ENCODE assay signal across 26 mouse cellular contexts in the genomic region with DNA sequence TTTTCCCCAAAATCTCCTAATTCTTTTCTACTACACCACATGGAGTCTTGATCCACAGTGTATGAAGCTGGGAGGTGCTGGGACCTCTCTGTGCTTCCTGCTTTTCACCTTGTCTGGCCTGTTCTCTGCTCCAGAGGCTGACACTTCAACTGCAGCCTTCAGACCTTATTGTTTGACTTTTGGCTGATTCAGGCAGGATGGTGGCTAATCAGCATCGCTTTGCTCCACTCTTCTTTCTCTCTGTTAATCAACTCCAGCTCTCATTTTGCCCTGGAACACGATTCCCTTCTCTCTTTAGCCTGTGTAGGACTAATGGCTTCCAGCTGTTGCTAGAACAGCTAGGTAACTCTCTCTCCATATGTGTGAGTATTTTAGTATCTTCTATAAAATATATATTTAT. TPM values are rescaled to one million over a fixed set of nuclear protein-coding genes. Genes with fewer than 3 reads are reported as not detected.
DNase-seq lines count a peak whose midpoint lies in the region; ATAC-seq and TF ChIP-seq lines count a peak whose summit lies in the region.
"Had no signal": no experiment of that assay in that cellular context is flagged by ENCODE, and none has a peak within 500 bp of the region (broad histone marks: within the 10 kb centered on the region; RNA-seq: fewer than 3 reads in every experiment).

No protein-coding gene starts in this region.

- no peak overlapping the region for H3K9ac ChIP-seq in lung, embryonic 14.5 days
- H3K9ac ChIP-seq in embryonic facial prominence, embryonic 13.5 days, result no peak overlapping the region
- H3K9ac ChIP-seq in limb, embryonic 11.5 days (ENCODE audit: low read length), result no peak overlapping the region
- no peak overlapping the region for H3K9ac ChIP-seq in heart, adult 2 months (ENCODE audit: low read depth, low read length)
- no peak overlapping the region for H3K9ac ChIP-seq in liver, embryonic 11.5 days (ENCODE audit: low read depth, low read length)
- H3K9ac ChIP-seq: forebrain, embryonic 12.5 days; kidney, embryonic 15.5 days had no signal

- no peak for TF ChIP-seq POLR2A in heart, adult 2 months (IDR thresholded peaks at IDR 0.05; ENCODE audit: insufficient read depth, low read depth, low read length)

- no peak overlapping the region for H3K4me2 ChIP-seq in lung, embryonic 14.5 days
- no peak overlapping the region for H3K4me2 ChIP-seq in embryonic facial prominence, embryonic 13.5 days
- H3K4me2 ChIP-seq in limb, embryonic 11.5 days (ENCODE audit: low read depth, severe bottlenecking), result no peak overlapping the region
- no peak overlapping the region for H3K4me2 ChIP-seq in liver, embryonic 11.5 days
- H3K4me2 ChIP-seq: forebrain, embryonic 12.5 days; heart, embryonic 11.5 days; kidney, embryonic 15.5 days; midbrain, embryonic 11.5 days had no signal

- DNase-seq in lung, embryonic 14.5 days, result no peak
- no peak for DNase-seq in lung, postnatal 25 days (ENCODE audit: low spot score)
- DNase-seq in limb, embryonic 11.5 days (ENCODE audit: low spot score), result peak; percentile 63
- no peak for DNase-seq in heart, adult 2 months
- DNase-seq in layer of hippocampus, postnatal 14 days (ENCODE audit: low spot score in 2 of 2), result no peak
- DNase-seq in liver, embryonic 11.5 days (ENCODE audit: low spot score), result no peak
- no peak for DNase-seq in gastrocnemius, postnatal 36 days
- DNase-seq: adrenal gland, postnatal 14 days; cerebellum, adult 8-10 months; kidney, postnatal 36 days; liver; thymus, adult 2 months; thymus, postnatal 4 days had no signal

- no peak for ATAC-seq in lung, embryonic 14.5 days (ENCODE audit: insufficient read depth)
- ATAC-seq in embryonic facial prominence, embryonic 13.5 days (ENCODE audit: insufficient number of reproducible peaks, insufficient read depth, low FRiP score, low TSS enrichment, low read depth), result peak; percentile 66; the same call in 1 of the 2 replicates
- ATAC-seq in limb, embryonic 11.5 days (ENCODE audit: insufficient number of reproducible peaks, low FRiP score, low TSS enrichment, low read depth), result peak; percentile 79; the same call in 1 of the 2 replicates
- no peak for ATAC-seq in liver, embryonic 11.5 days (replicated peaks; ENCODE audit: low FRiP score)
- ATAC-seq: hindbrain, postnatal 0 days; intestine, postnatal 0 days; lung, postnatal 0 days had no signal

- 19% methylated on average over 2 of the region's 2 CpGs for WGBS in lung, embryonic 14.5 days
- 31% methylated on average over 2 of the region's 2 CpGs for WGBS in embryonic facial prominence, embryonic 13.5 days
- 12% methylated on average over 2 of the region's 2 CpGs for WGBS in limb, embryonic 11.5 days
- WGBS in heart, adult 2 months, result 52% methylated on average over 2 of the region's 2 CpGs
- WGBS in liver, embryonic 11.5 days, result 57% methylated on average over 2 of the region's 2 CpGs

- no peak for TF ChIP-seq CTCF in lung, embryonic 14.5 days (IDR thresholded peaks at IDR 0.05; ENCODE audit: low read depth)
- no peak for TF ChIP-seq CTCF in heart, adult 2 months (IDR thresholded peaks at IDR 0.05)

- no peak for TF ChIP-seq EP300 in heart, adult 2 months (IDR thresholded peaks at IDR 0.05; ENCODE audit: insufficient read depth, low read depth, low read length)

- no peak overlapping the region for H3K4me3 ChIP-seq in lung, embryonic 14.5 days (ENCODE audit: low read depth, low read length)
- H3K4me3 ChIP-seq in embryonic facial prominence, embryonic 13.5 days, result no peak overlapping the region
- no peak overlapping the region for H3K4me3 ChIP-seq in limb, embryonic 11.5 days (ENCODE audit: low read depth, low read length)
- H3K4me3 ChIP-seq in heart, adult 2 months, result no peak overlapping the region
- no peak overlapping the region for H3K4me3 ChIP-seq in liver, embryonic 11.5 days (ENCODE audit: low read depth, low read length)
- H3K4me3 ChIP-seq: erythroblast, embryonic 14.5 days; forebrain, embryonic 12.5 days; kidney, embryonic 15.5 days had no signal

- no peaks in the 10 kb centered on the region; the same call in 1 of the 2 replicates for H3K4me1 ChIP-seq in lung, embryonic 14.5 days (ENCODE audit: insufficient read depth)
- H3K4me1 ChIP-seq in embryonic facial prominence, embryonic 13.5 days, result peaks cover 22% of the 10 kb centered on the region
- peaks cover 5% of the 10 kb centered on the region; the same call in 1 of the 2 replicates for H3K4me1 ChIP-seq in limb, embryonic 11.5 days (ENCODE audit: control insufficient read depth, insufficient read depth, low read length)
- no peaks in the 10 kb centered on the region for H3K4me1 ChIP-seq in heart, adult 2 months (ENCODE audit: control insufficient read depth, insufficient read depth, low read length)
- H3K4me1 ChIP-seq in liver, embryonic 11.5 days (replicated peaks; ENCODE audit: control insufficient read depth, insufficient read depth, low read length), result no peaks in the 10 kb centered on the region
- H3K4me1 ChIP-seq: forebrain, embryonic 12.5 days; kidney, embryonic 15.5 days had no signal

- H3K36me3 ChIP-seq in lung, embryonic 14.5 days (ENCODE audit: insufficient read depth), result no peaks in the 10 kb centered on the region
- no peaks in the 10 kb centered on the region for H3K36me3 ChIP-seq in embryonic facial prominence, embryonic 13.5 days
- H3K36me3 ChIP-seq in limb, embryonic 11.5 days (ENCODE audit: control insufficient read depth, insufficient read depth, low read length), result no peaks in the 10 kb centered on the region
- H3K36me3 ChIP-seq in heart, adult 2 months (ENCODE audit: control insufficient read depth, insufficient read depth, low read length), result no peaks in the 10 kb centered on the region
- no peaks in the 10 kb centered on the region for H3K36me3 ChIP-seq in liver, embryonic 11.5 days (ENCODE audit: control insufficient read depth, insufficient read depth, low read length)
- H3K36me3 ChIP-seq: forebrain, embryonic 12.5 days; kidney, embryonic 15.5 days had no signal

- 0 out of 2 replicates have a peak overlapping the region, but pooled peaks have one; percentile 48 for H3K27ac ChIP-seq in lung, embryonic 14.5 days (ENCODE audit: low read depth)
- peak overlapping the region; percentile 62; the same call in 1 of the 2 replicates for H3K27ac ChIP-seq in embryonic facial prominence, embryonic 13.5 days
- H3K27ac ChIP-seq in limb, embryonic 11.5 days (replicated peaks; ENCODE audit: low read depth, low read length), result no peak overlapping the region
- H3K27ac ChIP-seq in heart, adult 2 months, result no peak overlapping the region
- H3K27ac ChIP-seq in liver, embryonic 11.5 days (ENCODE audit: low read depth, low read length), result no peak overlapping the region
- H3K27ac ChIP-seq: forebrain, embryonic 12.5 days; hindbrain, postnatal 0 days; kidney, embryonic 15.5 days; stomach, postnatal 0 days had no signal

- intact Hi-C loops in heart, adult 2 months (cut with DNase I), result no loop called here
- intact Hi-C loops in gastrocnemius, postnatal 36 days (cut with DNase I), result no loop called here

- no peaks in the 10 kb centered on the region for H3K79me2 ChIP-seq in heart, adult 2 months (replicated peaks; ENCODE audit: control insufficient read depth, insufficient read depth, low read length)

- no peaks in the 10 kb centered on the region for H3K27me3 ChIP-seq in lung, embryonic 14.5 days (ENCODE audit: insufficient read depth, low read length)
- no peaks in the 10 kb centered on the region for H3K27me3 ChIP-seq in embryonic facial prominence, embryonic 13.5 days
- no peaks in the 10 kb centered on the region for H3K27me3 ChIP-seq in limb, embryonic 11.5 days (ENCODE audit: control insufficient read depth, insufficient read depth, low read length)
- H3K27me3 ChIP-seq in heart, adult 2 months (ENCODE audit: control insufficient read depth, insufficient read depth, low read length), result no peaks in the 10 kb centered on the region
- H3K27me3 ChIP-seq in liver, embryonic 11.5 days (replicated peaks; ENCODE audit: control insufficient read depth, insufficient read depth, low read length), result no peaks in the 10 kb centered on the region
- H3K27me3 ChIP-seq: forebrain, embryonic 12.5 days; kidney, embryonic 15.5 days had no signal

- no peaks in the 10 kb centered on the region for H3K9me3 ChIP-seq in lung, embryonic 14.5 days (ENCODE audit: low read depth, low read length)
- H3K9me3 ChIP-seq in embryonic facial prominence, embryonic 13.5 days, result no peaks in the 10 kb centered on the region
- no peaks in the 10 kb centered on the region for H3K9me3 ChIP-seq in limb, embryonic 11.5 days (ENCODE audit: control insufficient read depth, low read length)
- H3K9me3 ChIP-seq in liver, embryonic 11.5 days (ENCODE audit: control insufficient read depth, low read length), result no peaks in the 10 kb centered on the region
- H3K9me3 ChIP-seq: forebrain, embryonic 12.5 days; kidney, embryonic 15.5 days had no signal

RNA-seq across cellular contexts. Expression of gene Lepr, which starts 10.0 kb away (rescaled TPM):
- polyA plus RNA-seq in lung, embryonic 14.5 days (2014; fragmentation: Nextera tagmentation; extraction: Ambion mirVana), result 7.3 and 9.2 TPM in 2 replicates
- 10.1 and 11.2 TPM in 2 replicates for polyA plus RNA-seq in embryonic facial prominence, embryonic 13.5 days (2015; fragmentation: Nextera tagmentation; extraction: Ambion mirVana)
- polyA plus RNA-seq in limb, embryonic 11.5 days (2014; fragmentation: Nextera tagmentation; extraction: Ambion mirVana), result 2.1 TPM in 2 replicates
- total RNA-seq in heart, adult 2 months (2021), result 1 to 10 TPM; 3.2 to 3.9 TPM
- polyA plus RNA-seq in heart, adult 2 months (2012; rRNA removed), result 0.80 and 2.0 TPM in 2 replicates
- 1 to 10 TPM; 2.4 to 5.0 TPM for total RNA-seq in layer of hippocampus, postnatal 14 days (2021)
- 0.43 and 0.91 TPM in 2 replicates for polyA plus RNA-seq in liver, embryonic 11.5 days (2014; fragmentation: Nextera tagmentation; extraction: Ambion mirVana)
- total RNA-seq in gastrocnemius, postnatal 36 days (2021), result 1 to 10 TPM; 1.6 to 2.2 TPM
- total RNA-seq: granulocyte monocyte progenitor cell, adult 5-6 weeks; hematopoietic stem cell, adult 5-6 weeks; neutrophil, adult 5-6 weeks had no signal
- polyA plus RNA-seq: erythroblast, embryonic 14.5 days had no signal

RNA-seq across cellular contexts. Expression of gene Leprot, which starts 59.7 kb away (rescaled TPM):
- 87.9 and 88.4 TPM in 2 replicates for polyA plus RNA-seq in lung, embryonic 14.5 days (2014; fragmentation: Nextera tagmentation; extraction: Ambion mirVana)
- 93.7 and 94.0 TPM in 2 replicates for polyA plus RNA-seq in embryonic facial prominence, embryonic 13.5 days (2015; fragmentation: Nextera tagmentation; extraction: Ambion mirVana)
- 59.4 and 60.8 TPM in 2 replicates for polyA plus RNA-seq in limb, embryonic 11.5 days (2014; fragmentation: Nextera tagmentation; extraction: Ambion mirVana)
- total RNA-seq in heart, adult 2 months (2021), result 10 to 100 TPM; 24.2 to 30.2 TPM
- 37.9 and 59.2 TPM in 2 replicates for polyA plus RNA-seq in heart, adult 2 months (2012; rRNA removed)
- 10 to 100 TPM; 28.1 to 33.2 TPM for total RNA-seq in layer of hippocampus, postnatal 14 days (2021)
- 70.8 and 79.0 TPM in 2 replicates for polyA plus RNA-seq in liver, embryonic 11.5 days (2014; fragmentation: Nextera tagmentation; extraction: Ambion mirVana)
- 1 to 10 TPM; 8.1 TPM for total RNA-seq in gastrocnemius, postnatal 36 days (2021)

Comparison
In these comparisons a context has a peak if more than half of its experiments do, and no peak if none do; other contexts are left out.
1. ATAC-seq: peak in embryonic facial prominence, embryonic 13.5 days (single experiment) and limb, embryonic 11.5 days (single experiment); none in lung, embryonic 14.5 days (single experiment) and liver, embryonic 11.5 days (single experiment).
2. H3K27ac ChIP-seq: peak in lung, embryonic 14.5 days (single experiment) and embryonic facial prominence, embryonic 13.5 days (single experiment); none in limb, embryonic 11.5 days (single experiment), heart, adult 2 months (single experiment) and liver, embryonic 11.5 days (single experiment).